Comparison of ENCODE assay signal across 11 mouse cellular contexts in genomic region chr14:20208435-20208834, GRCm38 (mm10). TPM values are rescaled to one million over a fixed set of nuclear protein-coding genes. Genes with fewer than 3 reads are reported as not detected.
DNase-seq lines count a peak whose midpoint lies in the region; ATAC-seq lines count a peak whose summit lies in the region.
"Had no signal": no experiment of that assay in that cellular context is flagged by ENCODE, and none has a peak within 500 bp of the region (broad histone marks: within the 10 kb centered on the region; RNA-seq: fewer than 3 reads in every experiment).

No protein-coding gene starts in this region.

- no peak for DNase-seq in hindbrain, embryonic 10.5 days (ENCODE audit: low spot score)
- DNase-seq in A20 (ENCODE audit: low read depth, low spot score): peak; percentile 47
- peak; percentile 26 for DNase-seq in embryonic facial prominence, embryonic 10.5 days (ENCODE audit: low spot score)
- DNase-seq in c-Kit-positive CD71-positive TER-119-positive erythroid progenitor cells, embryonic 14.5 days (ENCODE audit: low spot score): no peak
- DNase-seq in right cerebral cortex, postnatal 14 days: no peak
- no peak for DNase-seq in gastrocnemius, adult 8-10 months (ENCODE audit: low spot score in 2 of 2)

- no peak overlapping the region for H3K4me2 ChIP-seq in hindbrain, embryonic 12.5 days (replicated peaks)
- no peak overlapping the region for H3K4me2 ChIP-seq in liver, embryonic 15.5 days
- H3K4me2 ChIP-seq: hindbrain, embryonic 15.5 days had no signal

- peak overlapping the region; percentile 6; the same call in 1 of the 2 replicates for H3K27ac ChIP-seq in hindbrain, embryonic 10.5 days
- H3K27ac ChIP-seq in hindbrain, embryonic 12.5 days: no peak overlapping the region
- H3K27ac ChIP-seq in embryonic facial prominence, embryonic 10.5 days (replicated peaks): no peak overlapping the region
- H3K27ac ChIP-seq in liver, embryonic 15.5 days (replicated peaks): peak overlapping the region; percentile 53; the same call in 1 of the 2 replicates
- H3K27ac ChIP-seq: hindbrain, embryonic 15.5 days had no signal

- peaks cover 31% of the 10 kb centered on the region for H3K4me1 ChIP-seq in hindbrain, embryonic 10.5 days (replicated peaks)
- peaks cover 8% of the 10 kb centered on the region for H3K4me1 ChIP-seq in hindbrain, embryonic 12.5 days
- H3K4me1 ChIP-seq in embryonic facial prominence, embryonic 10.5 days: peaks cover 9% of the 10 kb centered on the region
- H3K4me1 ChIP-seq in liver, embryonic 15.5 days (replicated peaks): peaks cover 31% of the 10 kb centered on the region
- H3K4me1 ChIP-seq: hindbrain, embryonic 15.5 days had no signal

- H3K27me3 ChIP-seq in hindbrain, embryonic 10.5 days (ENCODE audit: insufficient read depth, poor library complexity, severe bottlenecking): no peaks in the 10 kb centered on the region
- no peaks in the 10 kb centered on the region; the same call in 1 of the 2 replicates for H3K27me3 ChIP-seq in hindbrain, embryonic 12.5 days
- H3K27me3 ChIP-seq in embryonic facial prominence, embryonic 10.5 days (replicated peaks; ENCODE audit: low read depth, poor library complexity, severe bottlenecking): no peaks in the 10 kb centered on the region
- H3K27me3 ChIP-seq in liver, embryonic 15.5 days: no peaks in the 10 kb centered on the region
- H3K27me3 ChIP-seq: hindbrain, embryonic 15.5 days had no signal

- H3K9ac ChIP-seq in hindbrain, embryonic 12.5 days: no peak overlapping the region
- H3K9ac ChIP-seq in liver, embryonic 15.5 days: no peak overlapping the region
- H3K9ac ChIP-seq: hindbrain, embryonic 15.5 days had no signal

- no peaks in the 10 kb centered on the region for H3K36me3 ChIP-seq in hindbrain, embryonic 10.5 days
- H3K36me3 ChIP-seq in hindbrain, embryonic 12.5 days: no peaks in the 10 kb centered on the region
- no peaks in the 10 kb centered on the region for H3K36me3 ChIP-seq in embryonic facial prominence, embryonic 10.5 days (replicated peaks)
- H3K36me3 ChIP-seq in liver, embryonic 15.5 days (replicated peaks): no peaks in the 10 kb centered on the region
- H3K36me3 ChIP-seq: hindbrain, embryonic 15.5 days had no signal

- ATAC-seq in hindbrain, embryonic 12.5 days (ENCODE audit: low FRiP score): no peak; the same call in 1 of the 2 replicates
- peak; percentile 75 for ATAC-seq in liver, embryonic 15.5 days (ENCODE audit: insufficient read depth)
- ATAC-seq: activated CD4-positive, CD25-positive, alpha-beta regulatory T cell, adult 4 months; lung, postnatal 0 days had no signal

- no peak overlapping the region for H3K4me3 ChIP-seq in hindbrain, embryonic 10.5 days
- no peak overlapping the region for H3K4me3 ChIP-seq in hindbrain, embryonic 12.5 days
- H3K4me3 ChIP-seq in embryonic facial prominence, embryonic 10.5 days: no peak overlapping the region
- H3K4me3 ChIP-seq in liver, embryonic 15.5 days (replicated peaks): no peak overlapping the region
- H3K4me3 ChIP-seq: hindbrain, embryonic 15.5 days had no signal

- H3K9me3 ChIP-seq in hindbrain, embryonic 10.5 days: no peaks in the 10 kb centered on the region
- H3K9me3 ChIP-seq in hindbrain, embryonic 12.5 days (replicated peaks): no peaks in the 10 kb centered on the region
- no peaks in the 10 kb centered on the region for H3K9me3 ChIP-seq in embryonic facial prominence, embryonic 10.5 days
- H3K9me3 ChIP-seq in liver, embryonic 15.5 days (replicated peaks): no peaks in the 10 kb centered on the region
- H3K9me3 ChIP-seq: hindbrain, embryonic 15.5 days had no signal

- WGBS in hindbrain, embryonic 10.5 days: 21% methylated on average over 6 of the region's 6 CpGs
- WGBS in hindbrain, embryonic 12.5 days: 18% methylated on average over 6 of the region's 6 CpGs
- WGBS in embryonic facial prominence, embryonic 10.5 days: 26% methylated on average over 6 of the region's 6 CpGs
- 18% methylated on average over 6 of the region's 6 CpGs for WGBS in liver, embryonic 15.5 days (ENCODE audit: insufficient replicate concordance)

RNA-seq across cellular contexts. Expression of gene Kcnk5, which starts 26.8 kb away (rescaled TPM):
- 12.4 and 13.5 TPM in 2 replicates for polyA plus RNA-seq in hindbrain, embryonic 10.5 days (2016; fragmentation: Nextera tagmentation; extraction: Ambion mirVana)
- 5.8 and 6.9 TPM in 2 replicates for polyA plus RNA-seq in hindbrain, embryonic 12.5 days (2016; fragmentation: Nextera tagmentation; extraction: Ambion mirVana)
- polyA plus RNA-seq in embryonic facial prominence, embryonic 10.5 days (2016; fragmentation: Nextera tagmentation; extraction: Ambion mirVana): 9.3 and 10.7 TPM in 2 replicates
- polyA plus RNA-seq in liver, embryonic 15.5 days (2015; fragmentation: Nextera tagmentation; extraction: Ambion mirVana): 5.0 and 5.1 TPM in 2 replicates
- total RNA-seq in gastrocnemius, adult 8-10 months (2022): 1 to 10 TPM in 1 of 4 experiments, under 1 TPM in 3; 0.36 to 1.1 (median 0.61) TPM

Comparison
In these comparisons a context has a peak if more than half of its experiments do, and no peak if none do; other contexts are left out.
1. H3K27ac ChIP-seq: peak in hindbrain, embryonic 10.5 days (single experiment) and liver, embryonic 15.5 days (single experiment); none in hindbrain, embryonic 12.5 days (single experiment) and embryonic facial prominence, embryonic 10.5 days (single experiment).
2. DNase-seq: peak in A20 (single experiment) and embryonic facial prominence, embryonic 10.5 days (single experiment); none in hindbrain, embryonic 10.5 days (single experiment), c-Kit-positive CD71-positive TER-119-positive erythroid progenitor cells, embryonic 14.5 days (single experiment), right cerebral cortex, postnatal 14 days (single experiment) and gastrocnemius, adult 8-10 months (0 of 2).